Mouse (Mus musculus) testis, adult 2 months (tissue): ENCODE results near the gene Cnnm1. TPM values are rescaled to one million over a fixed set of nuclear protein-coding genes. Genes with fewer than 3 reads are reported as not detected.
A peak's percentile ranks its signal among the peaks of the same experiment; 100 is the strongest.

Experiments
- H3K27ac ChIP-seq: fragments of 200-500 bp; 2 replicates; pipeline ENCODE4 v1.5.1; 2012; ENCODE audit warnings: low read depth, low read length; ENCODE audit not compliant: control insufficient read depth, insufficient read depth
- H3K27me3 ChIP-seq: fragments of 200-500 bp; 2 replicates; pipeline ENCODE4 v1.6.1; 2012; ENCODE audit warnings: mild to moderate bottlenecking, low read length, moderate library complexity; ENCODE audit not compliant: control insufficient read depth, insufficient read depth
- H3K36me3 ChIP-seq: fragments of 200-500 bp; 2 replicates; pipeline ENCODE4 v1.6.1; 2012; ENCODE audit warnings: mild to moderate bottlenecking, low read length; ENCODE audit not compliant: control insufficient read depth, insufficient read depth
- H3K4me1 ChIP-seq: fragments of 200-500 bp; 2 replicates; pipeline ENCODE4 v1.6.1; 2012; ENCODE audit warnings: low read length; ENCODE audit not compliant: control insufficient read depth, insufficient read depth
- H3K4me3 ChIP-seq: fragments of 200-500 bp; 2 replicates; pipeline ENCODE4 v1.5.1; 2012; ENCODE audit warnings: low read depth, mild to moderate bottlenecking, low read length, moderate library complexity, mixed read lengths; ENCODE audit not compliant: control insufficient read depth
- CTCF ChIP-seq: fragments of 200-500 bp; IDR thresholded peaks from 2 replicates; pipeline ENCODE4 v1.5.1; 2012; ENCODE audit warnings: low read depth, mild to moderate bottlenecking, inconsistent platforms, low read length, moderate library complexity; ENCODE audit not compliant: control insufficient read depth, insufficient read depth, insufficient replicate concordance
- POLR2A ChIP-seq: fragments of 200-500 bp; IDR thresholded peaks from 2 replicates; pipeline ENCODE4 v1.6.1; 2012; ENCODE audit warnings: low read depth, mild to moderate bottlenecking, inconsistent platforms, low read length, moderate library complexity; ENCODE audit not compliant: control insufficient read depth
- polyA plus RNA-seq: library from polyadenylated mRNA; depleted of rRNA; stranded (reverse); fragments of >200 nt; gene quantifications from 2 replicates; pipeline ENCODE4 v1.2.3, GENCODE M21; 2012

The Cnnm1 gene
- polyA plus RNA-seq, 1 experiment: 3.9 TPM

DNA sequence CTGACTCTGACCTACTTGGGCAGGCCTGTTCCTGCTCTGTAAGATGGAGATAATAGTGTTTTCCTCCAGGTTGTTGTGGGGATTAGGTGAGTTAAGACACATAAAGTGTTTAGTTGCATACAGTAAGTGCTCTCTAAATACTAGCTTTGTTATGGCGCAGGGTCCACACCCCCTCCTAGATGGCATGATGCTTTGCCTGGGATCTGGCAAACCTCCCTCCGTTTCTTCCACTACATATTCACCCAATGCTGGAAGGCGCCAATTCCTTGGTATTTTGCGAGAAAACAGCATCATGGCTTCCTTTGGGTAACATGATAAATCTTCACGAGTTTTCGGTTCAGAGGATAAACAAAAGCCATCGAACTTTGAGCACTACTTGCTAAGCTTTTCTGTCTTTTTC is 85.3 kb downstream of the Cnnm1 start:
- no peak for TF ChIP-seq CTCF
- TF ChIP-seq POLR2A: no peak
- Histone ChIP-seq H3K27me3 (no peaks in the 10 kb centered on the region), H3K4me1 (peaks cover 10% of the 10 kb centered on the region), H3K27ac (peak overlapping the region; percentile 52), H3K4me3 (no peak overlapping the region), H3K36me3 (no peaks in the 10 kb centered on the region)

GRCm38 (mm10) chr19:43526025-43526424 is 85.8 kb downstream of the Cnnm1 start:
- Histone ChIP-seq H3K36me3 (no peaks in the 10 kb centered on the region), H3K4me1 (peaks cover 11% of the 10 kb centered on the region), H3K27ac (no peak overlapping the region), H3K4me3 (no peak overlapping the region), H3K27me3 (no peaks in the 10 kb centered on the region)
- TF ChIP-seq POLR2A (no peak), CTCF (no peak)

- no peak overlapping the region for H3K27ac ChIP-seq
- no peaks in the 10 kb centered on the region for H3K27me3 ChIP-seq
- peaks cover 14% of the 10 kb centered on the region for H3K4me1 ChIP-seq
- no peak for TF ChIP-seq POLR2A
- 0 out of 2 replicates have a peak, but pooled peaks have one; percentile 25 for TF ChIP-seq CTCF
- H3K4me3 ChIP-seq: no peak overlapping the region
- H3K36me3 ChIP-seq: no peaks in the 10 kb centered on the region
Measured at GRCm38 (mm10) chr19:43527131-43527530, 86.9 kb downstream of the Cnnm1 start.

DNA sequence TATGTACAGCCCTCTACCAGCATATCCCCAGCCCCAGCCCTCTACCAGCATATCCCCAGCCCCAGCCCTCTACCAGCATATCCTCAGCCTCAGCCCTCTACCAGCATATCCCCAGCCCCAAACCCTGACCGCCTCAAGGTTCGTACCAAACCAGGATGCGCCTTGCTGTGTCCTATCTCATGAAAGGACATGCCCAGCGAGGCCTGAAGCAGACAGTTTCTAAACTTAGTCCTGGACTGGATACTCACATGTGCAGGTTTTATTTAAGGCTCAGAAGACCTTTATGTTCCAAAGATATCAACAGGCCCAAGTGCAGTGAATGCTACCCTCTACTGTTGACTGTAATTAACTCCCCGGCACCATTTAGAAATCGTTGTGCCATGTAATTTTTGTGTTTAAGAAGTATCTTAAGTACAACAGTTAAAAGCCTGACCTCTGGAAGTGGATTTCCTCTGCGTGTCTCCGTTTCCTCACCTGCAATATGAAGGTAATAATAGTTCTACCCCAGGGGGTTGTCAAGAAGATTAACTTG is 87.9 kb downstream of the Cnnm1 start:
- Histone ChIP-seq H3K27me3 (no peaks in the 10 kb centered on the region), H3K4me3 (no peak overlapping the region), H3K4me1 (peaks cover 14% of the 10 kb centered on the region), H3K36me3 (no peaks in the 10 kb centered on the region), H3K27ac (no peak overlapping the region)
- no peak for TF ChIP-seq CTCF
- TF ChIP-seq POLR2A: no peak

DNA sequence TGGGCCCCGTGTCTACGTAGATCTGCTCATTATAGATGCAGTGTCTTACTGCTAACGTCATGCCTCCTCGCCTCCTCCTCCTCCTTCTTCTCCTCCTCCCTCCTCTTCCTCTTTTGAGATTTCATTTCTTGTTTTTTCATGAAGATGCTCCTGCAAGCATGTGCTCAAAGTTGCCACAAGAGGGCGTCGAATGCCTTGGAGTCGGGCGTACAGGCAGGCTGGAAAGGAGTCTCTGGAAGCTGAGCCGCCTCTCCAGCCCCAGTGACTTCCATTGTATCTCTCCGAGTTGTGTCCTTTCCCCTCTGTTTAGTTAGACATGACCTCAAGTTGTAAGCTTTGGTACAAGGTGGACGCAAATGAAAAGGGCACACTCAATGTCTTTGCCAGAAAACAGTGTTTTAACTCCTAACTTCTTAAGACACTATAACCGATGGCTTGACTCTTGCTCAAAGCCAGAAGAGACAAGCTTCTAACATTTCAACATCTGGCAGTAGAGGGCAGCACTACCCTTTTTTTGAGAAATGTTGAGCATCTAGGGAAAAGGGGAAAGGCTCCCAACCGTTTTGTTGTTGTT is 90.0 kb downstream of the Cnnm1 start:
- Histone ChIP-seq H3K4me1 (peaks cover 5% of the 10 kb centered on the region), H3K4me3 (no peak overlapping the region; the same call in 1 of the 2 replicates), H3K27me3 (no peaks in the 10 kb centered on the region), H3K36me3 (no peaks in the 10 kb centered on the region), H3K27ac (no peak overlapping the region)
- TF ChIP-seq POLR2A (no peak), CTCF (peak; percentile 75; the same call in 1 of the 2 replicates)

DNA sequence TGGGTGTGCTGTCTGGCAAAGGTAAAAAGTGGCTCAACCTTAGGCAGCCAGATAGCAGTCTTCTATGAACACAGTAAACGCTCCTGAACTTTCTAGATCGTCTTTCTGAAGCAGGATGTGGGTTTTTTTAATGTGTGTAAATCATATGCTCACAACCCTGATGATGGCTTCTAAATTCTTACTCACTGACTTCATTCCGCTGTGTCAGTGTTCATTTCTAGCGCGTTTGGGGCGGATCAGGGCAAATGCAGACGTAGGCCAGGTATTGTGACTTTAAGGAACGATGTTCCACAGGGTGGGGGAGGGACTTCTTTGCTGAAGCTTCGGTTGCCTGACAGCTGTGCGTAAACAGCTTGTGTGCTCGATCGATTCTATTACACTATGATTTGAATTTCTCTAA is 90.7 kb downstream of the Cnnm1 start:
- Histone ChIP-seq H3K27ac (no peak overlapping the region), H3K27me3 (no peaks in the 10 kb centered on the region), H3K4me3 (no peak overlapping the region), H3K4me1 (peaks cover 4% of the 10 kb centered on the region; the same call in 1 of the 2 replicates), H3K36me3 (no peaks in the 10 kb centered on the region)
- TF ChIP-seq CTCF (no peak), POLR2A (no peak)

DNA sequence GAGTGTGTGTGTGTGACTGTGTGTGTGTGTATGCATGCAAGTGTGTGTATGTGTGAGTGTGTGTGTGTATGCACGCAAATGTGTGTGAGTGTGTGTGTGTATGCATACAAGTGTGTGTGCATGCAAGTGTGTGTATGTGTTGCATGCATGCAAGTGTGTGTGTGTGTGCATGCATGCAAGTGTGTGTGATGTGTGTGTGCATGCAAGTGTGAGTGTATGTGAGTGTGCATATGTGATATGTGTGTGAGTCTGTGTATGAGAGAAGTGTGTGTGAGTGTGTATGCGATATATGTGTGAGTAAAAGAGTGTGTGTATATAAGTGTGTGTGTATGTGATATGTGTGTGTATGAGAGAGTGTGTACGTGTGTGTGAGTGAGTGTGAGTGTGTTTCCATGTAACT is 95.1 kb downstream of the Cnnm1 start:
- Histone ChIP-seq H3K27me3 (no peaks in the 10 kb centered on the region), H3K4me1 (peaks cover 4% of the 10 kb centered on the region; the same call in 1 of the 2 replicates), H3K36me3 (no peaks in the 10 kb centered on the region), H3K4me3 (no peak overlapping the region), H3K27ac (no peak overlapping the region)
- TF ChIP-seq CTCF (no peak), POLR2A (no peak)
